Mouse (Mus musculus) lung, adult 2 months (tissue): ENCODE data around the gene Nostrin.

Source experiments
- CTCF ChIP-seq: fragments of 200-500 bp; IDR thresholded peaks from 2 replicates; pipeline ENCODE4 v1.5.1; 2011; ENCODE audit warnings: mild to moderate bottlenecking, low read length, control low read depth; ENCODE audit not compliant: insufficient read depth
- POLR2A ChIP-seq: fragments of 200-500 bp; IDR thresholded peaks from 2 replicates; pipeline ENCODE4 v1.6.1; 2011; ENCODE audit warnings: low read depth, mild to moderate bottlenecking, control low read depth, low read length, borderline replicate concordance; ENCODE audit errors: extremely low read depth

- no peak for TF ChIP-seq CTCF
- TF ChIP-seq POLR2A, result no peak
These were observed 15.2 kb downstream of the Nostrin start for GRCm38 (mm10) chr2:69150841-69151240.
